Mouse (Mus musculus): ENCODE measurements around the gene Tsen54.

Tsen54 gene

DNA sequence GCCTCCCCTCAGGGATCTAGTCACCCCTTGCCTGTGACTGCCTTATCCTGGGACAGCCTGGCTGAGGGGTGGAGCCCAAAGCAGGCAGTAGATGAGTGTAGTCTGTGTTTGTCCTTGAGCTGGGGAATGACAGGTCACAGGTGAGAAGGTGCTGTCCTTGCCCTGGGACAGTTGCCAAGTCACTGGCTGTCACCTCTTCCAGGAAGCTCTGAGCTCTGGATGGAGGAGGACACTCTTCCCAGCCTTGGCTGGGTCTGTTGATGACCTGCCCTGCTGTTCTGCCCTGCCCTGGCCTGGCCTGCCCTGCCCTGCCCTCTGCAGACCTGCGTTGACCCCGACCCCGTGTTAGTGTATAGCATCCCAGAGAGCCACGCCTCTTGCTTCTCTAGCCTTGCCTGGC lies 57.9 kb downstream of the Tsen54 start:
- no peak for DNase-seq

Measured in spleen, adult 18-20 months (tissue).